Mouse (Mus musculus): Measurements from ENCODE around the gene Kbtbd2.

The Kbtbd2 gene

GRCm38 (mm10) chr6:56785068-56785467 is 12.5 kb downstream of the Kbtbd2 start:
- DNase-seq (ENCODE audit: low spot score in 2 of 2) = no peak

- no peak for DNase-seq (ENCODE audit: low spot score in 2 of 2)
Observed at GRCm38 (mm10) chr6:56783561-56784272, 13.9 kb downstream of the Kbtbd2 start.

GRCm38 (mm10) chr6:56779636-56780035 is 18.0 kb downstream of the Kbtbd2 start:
- no peak for DNase-seq (ENCODE audit: low spot score in 2 of 2)

- no peak for DNase-seq (ENCODE audit: low spot score in 2 of 2)
Observed at GRCm38 (mm10) chr6:56775816-56776215, 21.8 kb downstream of the Kbtbd2 start.

GRCm38 (mm10) chr6:56765696-56766095 is 31.9 kb downstream of the Kbtbd2 start:
- DNase-seq (ENCODE audit: low spot score in 2 of 2) = no peak

- DNase-seq (ENCODE audit: low spot score in 2 of 2) = no peak
Observed at GRCm38 (mm10) chr6:56765265-56765664, 32.3 kb downstream of the Kbtbd2 start.

GRCm38 (mm10) chr6:56759324-56759723 is 38.3 kb downstream of the Kbtbd2 start:
- DNase-seq (ENCODE audit: low spot score in 2 of 2) = no peak

- no peak for DNase-seq (ENCODE audit: low spot score in 2 of 2)
Observed at GRCm38 (mm10) chr6:56756117-56756516, 41.5 kb downstream of the Kbtbd2 start.

GRCm38 (mm10) chr6:56753719-56754118 is 43.9 kb downstream of the Kbtbd2 start:
- DNase-seq (ENCODE audit: low spot score in 2 of 2) = no peak

- no peak for DNase-seq (ENCODE audit: low spot score in 2 of 2)
Observed at GRCm38 (mm10) chr6:56745950-56746543, 51.6 kb downstream of the Kbtbd2 start.

- DNase-seq (ENCODE audit: low spot score in 2 of 2) = no peak
Observed at GRCm38 (mm10) chr6:56732545-56732944, 65.1 kb downstream of the Kbtbd2 start.
